Mouse (Mus musculus) thymus, postnatal 36 days (tissue): ENCODE data around the gene Minpp1.

Source experiments
- DNase-seq, 2 experiments: peaks; one replicate each; pipeline ENCODE4 v3.0.0; 2022; ENCODE audit warnings: mixed read lengths in 2 of 2

Gene Minpp1

GRCm38 (mm10) chr19:32529252-32529942, 43.8 kb downstream of the Minpp1 start:
- no peak for DNase-seq

GRCm38 (mm10) chr19:32530296-32530695, 44.7 kb downstream of the Minpp1 start:
- DNase-seq = no peak

DNA sequence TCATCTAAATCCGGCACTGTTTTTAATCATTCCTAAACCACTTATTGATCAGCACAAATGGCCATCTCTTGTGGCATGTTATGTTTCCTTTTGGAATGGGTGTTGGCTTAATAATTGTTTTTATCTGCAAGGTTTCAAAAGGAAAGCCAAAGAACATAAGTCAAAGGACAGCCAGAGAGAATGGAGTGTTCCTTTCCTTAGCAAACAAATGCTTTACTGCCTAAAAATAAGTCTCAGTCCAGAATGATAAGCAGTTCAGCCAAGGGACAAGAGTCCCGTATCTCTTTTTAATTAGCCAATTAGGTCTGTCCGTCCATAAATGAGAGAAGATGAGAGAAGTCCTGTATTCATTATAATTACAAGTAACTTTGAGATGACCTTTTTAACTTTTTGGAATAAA, 46.8 kb downstream of the Minpp1 start:
- DNase-seq = no peak

- no peak for DNase-seq
Measured at GRCm38 (mm10) chr19:32532737-32533505, 47.4 kb downstream of the Minpp1 start.

DNA sequence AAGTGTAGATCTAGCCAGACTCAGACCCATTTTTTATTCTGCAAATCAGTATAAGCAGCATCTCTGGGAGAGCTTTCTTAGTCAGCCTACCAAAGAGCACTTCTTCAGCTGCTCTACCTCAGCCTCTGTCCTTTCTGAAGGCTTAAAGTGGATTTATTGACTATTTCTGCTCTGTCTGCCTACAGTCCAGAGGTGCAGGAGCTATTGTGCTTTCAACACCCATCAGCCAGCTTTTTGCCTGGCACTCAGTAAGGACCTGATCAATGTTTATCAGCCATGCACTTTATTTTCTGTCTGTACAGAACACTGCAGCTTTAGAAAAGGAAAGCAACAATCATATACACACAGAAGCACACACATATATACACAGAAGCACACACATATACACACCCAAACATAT, 49.3 kb downstream of the Minpp1 start:
- DNase-seq = no peak

DNA sequence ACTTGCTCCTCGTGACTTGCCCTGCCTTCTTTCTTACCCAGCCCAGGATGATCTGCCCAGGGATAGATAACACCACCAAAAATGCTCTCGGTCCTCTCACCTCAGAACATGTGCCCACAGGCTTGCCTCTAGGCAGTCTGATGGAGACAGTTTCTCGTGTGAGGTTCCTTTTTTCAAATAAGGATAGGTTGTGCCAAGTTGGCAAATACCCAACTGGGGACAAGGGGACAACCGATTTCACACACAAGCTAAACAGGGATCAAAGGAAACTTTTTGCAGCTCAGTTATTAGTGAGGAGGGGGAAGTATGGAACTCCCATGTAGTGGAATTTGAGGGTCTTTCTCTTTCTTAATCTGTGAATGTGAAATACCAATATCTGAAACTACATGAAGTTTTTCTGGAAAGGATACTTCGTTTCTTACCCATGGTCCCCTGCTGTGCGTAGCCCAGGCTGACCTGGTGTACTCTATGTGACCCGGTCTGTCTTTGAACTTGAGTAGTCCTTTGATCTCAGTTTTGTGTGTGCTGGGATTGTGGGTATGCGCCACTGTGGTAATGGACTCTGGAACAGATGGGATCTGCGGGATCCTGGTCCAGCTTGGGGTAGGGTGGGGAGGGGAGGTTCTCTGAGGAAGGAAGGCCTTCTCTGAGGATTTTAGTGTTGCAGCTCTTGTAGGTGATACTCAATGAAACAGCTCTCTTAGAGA, 57.4 kb downstream of the Minpp1 start:
- no peak for DNase-seq

- DNase-seq = no peak
Measured at GRCm38 (mm10) chr19:32547396-32547795, 61.8 kb downstream of the Minpp1 start.

GRCm38 (mm10) chr19:32548202-32548601, 62.6 kb downstream of the Minpp1 start:
- no peak for DNase-seq

DNA sequence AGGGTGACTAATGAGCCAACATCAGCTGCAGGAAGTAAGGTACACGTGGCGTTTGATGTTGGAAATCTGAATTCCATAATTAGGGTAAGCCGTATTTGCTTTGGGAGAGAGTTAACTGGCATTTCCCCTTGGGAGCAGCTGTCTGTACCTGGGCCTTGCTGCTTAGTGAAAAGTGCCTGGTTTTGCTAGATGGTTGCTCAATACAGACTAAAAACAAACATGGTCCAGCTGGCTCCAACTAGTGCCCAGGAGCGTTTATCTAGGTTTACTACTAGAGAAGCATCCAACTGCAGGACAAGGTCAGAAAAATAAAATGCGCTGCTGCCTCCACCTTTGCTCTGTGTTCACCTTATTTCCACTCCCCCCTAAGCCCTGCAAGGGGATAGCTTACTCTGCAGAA, 64.9 kb downstream of the Minpp1 start:
- no peak for DNase-seq

- no peak for DNase-seq
Measured at GRCm38 (mm10) chr19:32551442-32551841, 65.9 kb downstream of the Minpp1 start.

DNA sequence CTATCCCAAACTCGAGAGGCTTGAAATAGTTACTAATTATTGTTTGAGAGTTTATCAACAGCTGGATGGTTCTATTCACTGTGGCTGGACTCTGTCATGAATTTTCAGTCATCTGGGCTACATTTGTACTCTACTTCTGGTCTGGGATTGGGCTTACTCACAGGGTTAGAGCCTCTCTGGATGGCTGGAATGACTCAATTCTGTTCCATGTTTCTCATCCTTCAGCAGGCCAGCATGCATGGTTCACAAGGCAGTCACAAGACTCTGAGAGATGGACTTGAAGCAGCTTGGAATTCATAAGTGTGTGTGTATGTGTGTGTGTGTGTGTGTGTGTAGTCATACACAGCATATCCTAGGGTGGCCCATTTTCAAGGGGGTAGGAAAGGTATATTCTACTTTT, 66.5 kb downstream of the Minpp1 start:
- DNase-seq = no peak

GRCm38 (mm10) chr19:32553310-32553709, 67.7 kb downstream of the Minpp1 start:
- no peak for DNase-seq

DNA sequence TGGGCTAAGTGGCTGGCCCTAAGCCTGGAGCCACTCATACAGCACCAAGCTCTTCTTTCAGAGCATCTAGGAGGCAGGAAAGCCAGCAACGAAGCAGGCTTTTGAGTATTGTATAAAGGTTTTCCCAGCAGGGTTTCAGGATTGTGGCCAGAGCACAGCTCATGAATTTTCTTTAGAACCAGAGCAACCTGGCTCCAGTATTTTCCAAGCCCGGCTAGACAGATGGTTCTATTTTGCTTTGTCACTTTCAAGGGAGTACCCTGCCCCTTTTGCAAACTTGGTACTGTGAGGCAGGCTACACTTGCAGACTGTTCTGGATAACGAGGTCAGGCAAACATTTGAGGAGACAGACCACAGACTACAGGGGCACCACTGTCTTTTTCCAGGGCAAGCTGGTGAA, 69.7 kb downstream of the Minpp1 start:
- no peak for DNase-seq
